Mouse (Mus musculus) embryonic fibroblast, embryonic 13.5 days (primary cell): ENCODE measurements at regions not wholly inside any gene's neighbourhood (a gene's known extent, or its start where the extent isn't known, plus 50 kb on each side); places are given as distances from the start of the nearest gene placed in this dataset.

ENCODE experiments used
- H3K27ac ChIP-seq: 2 replicates; pipeline ENCODE4 v1.5.1; 2012; ENCODE audit warnings: low read length, control low read depth, inconsistent platforms; ENCODE audit not compliant: insufficient read depth
- H3K4me1 ChIP-seq: 2 replicates; pipeline ENCODE4 v1.6.1; 2011; ENCODE audit warnings: low read length; ENCODE audit not compliant: control insufficient read depth, insufficient read depth
- H3K4me3 ChIP-seq: 2 replicates; pipeline ENCODE4 v1.5.1; 2011; ENCODE audit warnings: mild to moderate bottlenecking, control low read depth, low read length; ENCODE audit not compliant: insufficient read depth
- CTCF ChIP-seq: IDR thresholded peaks from 2 replicates; pipeline ENCODE4 v1.5.1; 2011; ENCODE audit warnings: mild to moderate bottlenecking, control low read depth, low read length, moderate library complexity, borderline replicate concordance; ENCODE audit not compliant: insufficient read depth
- POLR2A ChIP-seq: IDR thresholded peaks from 2 replicates; pipeline ENCODE4 v1.6.1; 2011; ENCODE audit warnings: low read depth, mild to moderate bottlenecking, control low read depth, low read length, moderate library complexity

- Histone ChIP-seq H3K4me1 (peaks cover 8% of the 10 kb centered on the region; the same call in 1 of the 2 replicates), H3K27ac (no peak overlapping the region), H3K4me3 (no peak overlapping the region)
- no peak for TF ChIP-seq POLR2A
- TF ChIP-seq CTCF = no peak
These were observed 218.2 kb downstream of the Cdc5l start for GRCm38 (mm10) chr17:45215067-45216049.

DNA sequence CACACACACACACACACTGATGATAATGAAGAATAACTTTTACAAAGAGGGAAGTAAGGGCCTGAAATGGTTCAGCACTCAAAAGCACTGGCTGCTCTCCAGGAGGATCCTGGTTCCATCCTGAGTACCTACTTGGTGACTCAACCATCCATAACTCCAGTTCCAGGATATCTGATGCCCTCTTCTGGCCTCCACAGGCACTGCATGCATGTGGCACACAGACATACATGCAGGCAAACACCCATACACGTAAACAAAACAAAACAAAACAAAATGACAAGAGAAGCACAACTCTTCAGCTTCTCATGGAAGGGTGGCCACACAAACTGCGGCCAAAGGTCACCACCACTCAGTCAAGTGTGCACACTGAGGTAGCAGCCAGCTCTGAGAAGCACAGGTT, 222.6 kb downstream of the Cdc5l start:
- H3K27ac ChIP-seq = no peak overlapping the region

GRCm38 (mm10) chr17:45209387-45209663, 224.2 kb downstream of the Cdc5l start:
- H3K27ac ChIP-seq = no peak overlapping the region

More for the DNA sequence above, 222.6 kb downstream of the Cdc5l start:
- no peaks in the 10 kb centered on the region for H3K4me1 ChIP-seq
- TF ChIP-seq POLR2A (no peak), CTCF (peak; percentile 5; the same call in 1 of the 2 replicates)
- no peak overlapping the region for H3K4me3 ChIP-seq

GRCm38 (mm10) chr17:45208596-45209386, 224.7 kb downstream of the Cdc5l start:
- no peak overlapping the region for H3K4me3 ChIP-seq
- no peak for TF ChIP-seq CTCF
- TF ChIP-seq POLR2A = no peak
- no peak overlapping the region for H3K27ac ChIP-seq
- H3K4me1 ChIP-seq = no peaks in the 10 kb centered on the region

More at GRCm38 (mm10) chr17:45209387-45209663, 224.2 kb downstream of the Cdc5l start:
- TF ChIP-seq CTCF (no peak), POLR2A (no peak)
- Histone ChIP-seq H3K4me1 (no peaks in the 10 kb centered on the region), H3K4me3 (no peak overlapping the region)

DNA sequence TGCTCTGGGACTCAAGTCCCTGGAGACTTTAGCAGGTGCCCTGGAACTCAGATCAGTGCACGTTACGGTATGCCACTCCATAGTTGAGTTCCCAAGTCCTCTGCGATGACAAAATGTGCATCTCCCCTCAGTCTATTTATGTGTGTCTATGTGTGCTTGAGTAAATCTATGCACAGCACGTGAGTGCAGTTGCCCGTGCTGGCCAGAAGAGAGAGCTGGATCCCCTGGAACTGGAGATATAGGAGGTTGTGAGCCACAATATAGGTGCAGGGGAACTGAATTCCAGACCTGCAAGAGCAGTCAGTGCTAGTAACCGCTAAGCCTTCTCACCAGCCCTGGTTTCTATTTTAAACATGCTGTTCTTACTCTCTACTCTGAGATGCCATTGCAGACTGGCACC, 237.8 kb downstream of the Cdc5l start:
- Histone ChIP-seq H3K27ac (no peak overlapping the region), H3K4me3 (no peak overlapping the region)

GRCm38 (mm10) chr17:45194786-45195281, 238.7 kb downstream of the Cdc5l start:
- TF ChIP-seq POLR2A = no peak
- no peak for TF ChIP-seq CTCF
- Histone ChIP-seq H3K4me1 (no peaks in the 10 kb centered on the region), H3K4me3 (no peak overlapping the region), H3K27ac (no peak overlapping the region)

More for the DNA sequence above, 237.8 kb downstream of the Cdc5l start:
- H3K4me1 ChIP-seq = no peaks in the 10 kb centered on the region
- TF ChIP-seq POLR2A = no peak
- no peak for TF ChIP-seq CTCF

GRCm38 (mm10) chr17:45193456-45194025, 240.0 kb downstream of the Cdc5l start:
- Histone ChIP-seq H3K4me3 (no peak overlapping the region), H3K27ac (no peak overlapping the region), H3K4me1 (no peaks in the 10 kb centered on the region)
- TF ChIP-seq CTCF = no peak
- TF ChIP-seq POLR2A = no peak

DNA sequence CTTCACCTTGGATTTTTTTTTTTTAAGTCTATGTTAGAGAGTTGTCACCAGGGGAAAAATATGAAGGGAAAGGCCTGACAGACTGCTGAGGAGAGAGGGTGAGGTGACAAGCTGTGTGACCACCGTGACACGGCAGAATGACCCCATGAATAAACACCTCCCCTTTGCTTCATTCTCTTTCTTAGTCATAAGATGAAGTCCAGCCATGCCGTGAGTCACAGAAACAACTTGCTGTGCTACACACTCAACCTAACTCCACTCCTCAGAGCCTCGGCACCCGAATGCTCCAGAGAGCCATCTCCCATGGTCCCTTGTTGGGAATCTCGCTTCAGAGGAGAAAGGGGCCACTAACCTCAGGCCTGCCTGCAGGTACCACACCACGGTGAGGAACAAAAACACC, 246.1 kb downstream of the Cdc5l start:
- H3K4me1 ChIP-seq = 0 out of 2 replicates have a peak, but pooled peaks cover 2% of the 10 kb centered on the region
- TF ChIP-seq POLR2A (no peak), CTCF (no peak)
- no peak overlapping the region for H3K27ac ChIP-seq
- no peak overlapping the region for H3K4me3 ChIP-seq

DNA sequence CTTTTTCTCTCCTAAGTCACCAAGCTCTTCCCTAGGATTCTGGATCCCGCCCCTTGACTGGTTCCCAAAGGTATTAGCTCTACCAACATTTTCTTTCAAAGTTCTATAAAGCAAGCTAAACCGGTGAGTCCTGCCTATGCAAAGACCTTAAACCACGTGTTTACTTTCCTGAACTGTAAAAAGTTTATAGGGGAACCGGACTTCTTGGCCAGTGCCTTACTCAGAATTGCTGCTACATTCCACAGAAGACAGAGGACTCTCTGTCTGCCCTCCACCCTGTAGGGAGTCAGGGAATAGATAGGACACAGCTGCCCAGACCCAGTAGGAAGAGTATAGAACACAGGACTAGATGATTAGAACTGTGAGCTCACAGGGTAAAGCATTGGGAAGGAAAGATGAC, 257.2 kb downstream of the Cdc5l start:
- TF ChIP-seq CTCF = no peak
- no peak for TF ChIP-seq POLR2A
- no peak overlapping the region for H3K27ac ChIP-seq
- no peak overlapping the region for H3K4me3 ChIP-seq

More for the DNA sequence above, 257.2 kb downstream of the Cdc5l start:
- H3K4me1 ChIP-seq = no peaks in the 10 kb centered on the region
